Mouse (Mus musculus): ENCODE measurements around the gene Ccdc124.
A peak's percentile ranks its signal among the peaks of the same experiment; 100 is the strongest.

Ccdc124 gene

GRCm38 (mm10) chr8:70869601-70870041, 4.1 kb downstream of the Ccdc124 start:
- DNase-seq (ENCODE audit: low read depth, low spot score), result peak; percentile 93

- DNase-seq (ENCODE audit: low read depth, low spot score), result no peak
Observed at GRCm38 (mm10) chr8:70869199-70869571, 4.5 kb downstream of the Ccdc124 start.

DNA sequence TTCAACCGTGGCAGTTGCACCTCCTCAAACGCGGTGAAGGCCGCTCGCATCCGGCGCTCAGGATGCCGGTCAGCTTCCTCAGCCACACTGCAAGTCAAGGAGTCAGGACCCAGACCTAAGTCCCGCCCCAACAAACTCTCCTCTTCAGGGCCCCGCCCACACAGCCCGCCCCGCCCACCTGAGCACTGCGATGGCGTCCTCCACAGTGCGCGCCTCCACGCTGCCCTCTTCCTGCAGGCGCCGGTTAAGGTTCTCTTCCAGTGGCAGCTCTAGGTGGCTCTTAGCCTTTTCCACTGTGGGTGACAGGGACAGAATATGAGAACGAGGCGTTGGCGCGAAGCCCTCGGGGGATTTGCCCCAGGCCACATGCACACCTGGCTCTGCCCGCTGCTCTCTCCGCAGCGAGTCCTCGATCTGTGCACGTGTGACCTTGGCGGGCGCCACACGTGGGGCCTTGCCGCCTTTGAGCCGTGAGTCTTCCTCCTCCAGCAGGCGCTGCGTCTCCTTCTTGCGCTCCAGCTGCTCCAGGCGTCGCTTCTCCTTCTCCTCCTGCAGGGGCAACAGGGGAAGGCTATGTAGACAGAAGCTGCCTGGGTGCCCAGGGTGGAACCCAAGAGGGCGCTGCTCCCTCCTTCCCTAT, 5.1 kb downstream of the Ccdc124 start:
- peak; percentile 95 for DNase-seq (ENCODE audit: low read depth, low spot score)

GRCm38 (mm10) chr8:70866566-70866965, 7.2 kb downstream of the Ccdc124 start:
- DNase-seq (ENCODE audit: low read depth, low spot score), result no peak

- peak; percentile 58 for DNase-seq (ENCODE audit: low read depth, low spot score)
Observed at GRCm38 (mm10) chr8:70866001-70866520, 7.7 kb downstream of the Ccdc124 start.

DNA sequence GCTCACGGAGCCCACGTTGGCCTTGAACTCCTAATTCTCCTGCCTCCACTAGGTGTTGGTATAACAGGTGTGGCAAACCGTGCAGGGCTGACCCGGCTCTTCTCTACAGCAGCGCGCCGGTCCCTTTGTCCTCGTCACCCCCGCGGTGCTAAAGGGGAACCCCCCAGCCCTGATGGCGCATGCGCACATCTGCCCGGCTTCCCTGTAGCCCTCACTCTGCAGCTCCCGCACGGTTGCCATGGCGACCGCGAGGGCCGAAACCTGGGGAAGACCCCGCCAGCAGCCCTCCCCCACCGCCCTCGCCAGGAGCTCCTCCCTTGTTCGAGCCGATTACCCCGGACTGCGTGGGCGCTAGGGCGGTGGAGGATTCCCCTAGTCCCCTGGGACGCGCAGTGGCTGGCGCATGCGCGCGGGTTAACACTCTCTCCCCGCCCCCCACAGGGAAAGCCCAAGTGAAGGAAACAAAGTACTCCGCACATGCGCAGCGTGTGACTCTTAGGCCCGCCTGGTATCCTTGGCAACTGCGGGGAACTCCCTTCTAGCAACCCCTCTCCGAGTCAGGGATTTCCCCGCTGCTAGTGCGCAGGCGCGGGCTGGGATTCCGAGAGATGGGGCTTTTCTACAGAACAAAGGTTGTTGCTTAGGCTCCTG, 8.3 kb downstream of the Ccdc124 start:
- DNase-seq (ENCODE audit: low read depth, low spot score), result peak; percentile 100

- no peak for DNase-seq (ENCODE audit: low read depth, low spot score)
Observed at GRCm38 (mm10) chr8:70864712-70865221, 9.0 kb downstream of the Ccdc124 start.

DNA sequence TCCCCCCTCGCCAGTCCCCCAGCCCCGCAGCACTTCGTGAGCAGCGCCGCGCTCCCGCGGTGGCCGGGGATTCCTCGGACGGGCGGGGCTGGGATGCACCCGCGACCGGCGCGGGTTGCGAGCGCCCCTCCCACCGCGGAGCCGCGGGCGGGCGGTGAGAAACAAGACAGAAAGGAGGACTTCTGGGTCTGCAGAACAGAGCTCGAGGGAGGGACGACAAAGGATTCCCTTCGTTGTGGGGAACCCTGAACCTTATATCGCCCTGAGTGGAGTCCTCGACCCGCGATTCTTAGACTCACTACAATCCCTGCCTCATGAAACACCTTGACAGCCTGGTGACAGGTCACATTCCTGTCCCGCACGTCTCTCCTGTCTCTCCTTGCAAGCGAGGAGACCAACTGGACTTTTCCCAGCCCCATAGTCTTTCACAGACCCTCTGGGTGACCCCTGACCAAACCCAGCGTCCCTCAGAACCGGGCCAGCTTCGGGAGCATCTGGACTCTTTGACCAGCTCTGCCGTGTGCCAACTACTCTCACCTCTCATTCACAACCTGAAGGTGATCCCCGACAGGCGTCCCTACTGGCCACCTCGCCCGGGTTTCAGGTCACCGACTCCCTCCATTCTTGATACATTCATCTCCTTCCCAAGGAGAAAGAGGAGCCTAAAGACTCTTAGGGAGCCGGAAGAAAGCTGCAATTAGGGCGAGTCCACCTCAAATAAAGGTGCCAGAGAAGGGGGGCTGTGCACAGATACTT, 9.6 kb downstream of the Ccdc124 start:
- peak; percentile 55 for DNase-seq (ENCODE audit: low read depth, low spot score)

DNA sequence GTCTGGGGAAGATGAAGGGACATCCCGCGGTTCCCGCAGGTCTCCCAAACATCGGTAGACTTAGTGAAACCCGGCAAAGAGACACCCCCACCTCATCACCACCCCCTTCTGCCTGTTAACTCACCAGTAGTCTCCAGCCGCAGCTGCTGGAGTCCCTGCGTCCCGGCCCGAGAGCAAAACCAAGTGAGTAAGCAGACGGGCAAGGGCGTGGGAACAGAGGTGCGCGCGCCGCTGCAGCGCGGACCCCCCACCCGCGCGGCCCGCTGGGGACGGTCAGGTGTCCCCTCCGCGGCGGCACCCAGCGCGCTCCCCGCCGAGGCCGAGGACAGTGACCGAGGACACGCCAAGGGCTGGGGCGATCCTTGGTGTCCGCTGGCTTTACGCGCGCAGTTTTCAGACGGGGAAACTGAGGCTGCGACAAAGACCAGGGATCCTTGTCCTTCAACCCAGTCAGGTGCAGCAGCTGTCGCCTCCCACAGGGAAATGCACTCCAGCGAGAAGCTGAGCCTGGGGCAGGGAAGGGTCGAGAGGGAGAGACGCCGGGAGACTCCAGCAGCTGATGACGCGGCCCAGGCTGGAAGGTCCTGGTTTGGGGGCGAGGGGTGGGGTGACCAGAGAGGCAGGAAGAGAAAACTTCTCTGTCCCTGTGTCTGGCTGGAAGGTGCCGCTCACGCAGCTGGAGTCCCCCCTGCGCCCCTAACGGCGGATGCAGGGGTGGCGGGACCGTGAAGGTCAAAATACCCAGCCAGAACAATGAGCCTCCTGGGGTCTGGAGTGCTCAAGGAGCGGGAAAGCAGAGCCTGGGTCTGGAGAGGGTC, 10.7 kb downstream of the Ccdc124 start, which contains the start of gene Kcnn1:
Gene Kcnn1 (minus strand): TSS at position 435 of the 818 bp plus-strand sequence.
- peak; percentile 56 for DNase-seq (ENCODE audit: low read depth, low spot score)

- DNase-seq (ENCODE audit: low read depth, low spot score), result peak; percentile 67
Observed at GRCm38 (mm10) chr8:70857516-70857915, 16.2 kb downstream of the Ccdc124 start.

DNA sequence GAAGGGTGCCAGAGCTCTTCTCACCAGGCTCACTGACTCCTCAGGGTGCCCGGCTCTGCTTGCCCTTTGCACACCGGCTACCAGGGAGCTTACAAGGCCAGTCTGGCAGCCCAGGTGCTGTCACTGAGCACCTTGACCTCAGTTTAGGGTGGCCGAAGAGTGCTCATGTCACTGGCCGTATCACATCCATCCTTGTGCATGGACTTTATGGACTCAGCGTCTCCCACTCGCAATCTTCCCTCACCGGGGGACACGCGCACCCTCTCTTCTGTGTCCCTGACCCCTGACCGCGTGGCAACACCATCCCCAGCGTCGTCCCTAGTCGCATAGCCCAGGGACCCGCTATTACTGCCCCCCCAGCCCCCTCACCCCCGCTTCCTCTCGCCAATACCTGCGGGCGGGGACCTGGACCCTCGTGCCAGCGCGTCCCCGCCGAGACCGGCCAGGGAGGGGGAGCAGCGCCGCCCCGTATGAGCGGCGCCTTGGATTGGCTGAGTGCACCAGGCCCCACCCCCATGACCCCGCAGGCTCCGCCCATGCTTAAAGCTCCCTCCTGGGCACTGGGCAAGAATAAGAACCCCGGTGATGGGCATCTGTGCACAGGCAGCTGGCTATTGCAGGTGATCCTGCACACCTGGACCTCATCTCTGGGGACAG, 17.1 kb downstream of the Ccdc124 start:
- DNase-seq (ENCODE audit: low read depth, low spot score), result peak; percentile 76

- no peak for DNase-seq (ENCODE audit: low read depth, low spot score)
Observed at GRCm38 (mm10) chr8:70856028-70856427, 17.7 kb downstream of the Ccdc124 start.

- DNase-seq (ENCODE audit: low read depth, low spot score), result no peak
Observed at GRCm38 (mm10) chr8:70853863-70854262, 19.9 kb downstream of the Ccdc124 start.

DNA sequence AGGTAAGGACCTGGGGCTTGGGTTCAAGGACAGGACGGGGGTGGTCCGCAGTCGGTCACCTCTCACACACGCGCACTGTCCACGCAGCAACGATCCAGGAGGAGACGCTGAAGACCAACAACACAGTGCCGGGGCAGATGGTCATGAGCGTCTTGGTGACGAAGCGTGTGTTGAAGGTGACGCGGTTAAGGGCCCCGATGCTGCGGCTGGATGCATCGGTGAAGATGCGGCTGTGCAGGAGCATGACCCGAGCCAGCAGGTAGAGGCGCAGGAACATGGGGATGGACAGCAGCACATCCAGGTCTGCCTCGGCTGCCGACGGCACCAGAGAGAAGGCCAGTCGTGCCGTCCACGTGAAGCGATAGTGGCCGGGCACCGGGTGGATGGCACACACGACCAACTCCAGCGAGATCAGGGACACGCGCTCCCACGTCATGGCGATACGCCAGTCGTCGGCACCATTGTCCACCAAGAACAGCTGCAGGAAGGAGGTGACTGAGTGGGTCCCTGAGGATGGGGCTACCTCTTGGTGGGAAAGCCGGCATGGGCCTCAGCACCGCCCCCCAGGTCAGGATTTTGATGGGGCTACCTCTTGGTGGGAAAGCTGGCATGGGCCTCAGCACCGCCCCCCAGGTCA, 21.0 kb downstream of the Ccdc124 start:
- DNase-seq (ENCODE audit: low read depth, low spot score), result no peak

- DNase-seq (ENCODE audit: low read depth, low spot score), result no peak
Observed at GRCm38 (mm10) chr8:70851837-70852236, 21.9 kb downstream of the Ccdc124 start.

- DNase-seq (ENCODE audit: low read depth, low spot score), result no peak
Observed at GRCm38 (mm10) chr8:70850947-70851346, 22.8 kb downstream of the Ccdc124 start.

GRCm38 (mm10) chr8:70850132-70850845, 23.4 kb downstream of the Ccdc124 start:
- peak; percentile 63 for DNase-seq (ENCODE audit: low read depth, low spot score)

GRCm38 (mm10) chr8:70849333-70849990, 24.3 kb downstream of the Ccdc124 start:
- peak; percentile 51 for DNase-seq (ENCODE audit: low read depth, low spot score)
